Mouse (Mus musculus): ENCODE data around the gene Ncoa6.

DNA sequence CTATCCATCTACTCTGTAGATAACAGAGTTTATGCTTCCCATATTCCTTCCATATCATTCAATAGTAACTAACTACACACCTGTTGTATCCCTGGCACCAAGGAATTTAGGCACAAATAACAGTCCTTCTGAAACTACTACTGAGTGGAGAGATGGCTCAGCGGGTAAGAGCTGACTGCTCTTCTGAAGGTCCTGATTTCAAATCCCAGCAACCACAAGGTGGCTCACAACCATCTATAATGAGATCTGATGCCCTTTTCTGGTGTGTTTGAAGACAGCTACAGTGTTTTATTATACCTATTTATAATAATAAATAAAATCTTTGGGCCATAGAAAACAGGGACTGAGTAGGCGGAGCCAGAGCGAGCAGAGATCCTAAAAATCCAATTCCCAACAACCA is 119.3 kb downstream of the Ncoa6 start:
- TF ChIP-seq CTCF (IDR thresholded peaks at IDR 0.05; ENCODE audit: borderline replicate concordance, insufficient read depth, low read depth, low read length) (no peak), POLR2A (IDR thresholded peaks at IDR 0.05; ENCODE audit: borderline replicate concordance, insufficient read depth, low read length) (no peak)
